Mouse (Mus musculus): ENCODE measurements around the gene Slc18a2.

- TF ChIP-seq MAFK (IDR thresholded peaks at IDR 0.05; ENCODE audit: insufficient read depth, low read depth, low read length) (no peak), CHD2 (IDR thresholded peaks at IDR 0.05; ENCODE audit: low read depth, low read length) (no peak)
Observed at GRCm38 (mm10) chr19:59239124-59239817, 21.4 kb upstream of the Slc18a2 start.
